Mouse (Mus musculus) kidney, postnatal 4 days (tissue): Measurements from ENCODE around the gene Pla2g1b.
A peak's percentile ranks its signal among the peaks of the same experiment; 100 is the strongest.

Experiments
- DNase-seq, 2 experiments: peaks; one replicate each; pipeline ENCODE4 v3.0.0; 2021; ENCODE audit warnings: mixed read lengths in 2 of 2

The Pla2g1b gene

GRCm38 (mm10) chr5:115465642-115466420 lies at the start of gene Pla2g1b:
Gene Pla2g1b (plus strand): TSS chr5:115466262.
- no peak for DNase-seq

GRCm38 (mm10) chr5:115428831-115429358 lies 37.2 kb upstream of the Pla2g1b start:
- DNase-seq: no peak

GRCm38 (mm10) chr5:115429359-115430186 lies 36.5 kb upstream of the Pla2g1b start, which contains the start of gene Msi1:
Gene Msi1 (plus strand): TSS chr5:115429599.
- DNase-seq: peak; percentile 57 to 73

GRCm38 (mm10) chr5:115430187-115430960 lies 35.7 kb upstream of the Pla2g1b start:
- peak; percentile 45 to 63 for DNase-seq

GRCm38 (mm10) chr5:115431061-115431897 lies 34.8 kb upstream of the Pla2g1b start:
- DNase-seq: peak; percentile 63 to 76

- DNase-seq: no peak
These were observed 34.2 kb upstream of the Pla2g1b start for GRCm38 (mm10) chr5:115431898-115432259.

GRCm38 (mm10) chr5:115432395-115432794 lies 33.7 kb upstream of the Pla2g1b start:
- DNase-seq: no peak

GRCm38 (mm10) chr5:115433191-115433590 lies 32.9 kb upstream of the Pla2g1b start:
- DNase-seq: no peak

- no peak for DNase-seq
These were observed 31.7 kb upstream of the Pla2g1b start for GRCm38 (mm10) chr5:115434280-115434852.

GRCm38 (mm10) chr5:115434853-115435754 lies 31.0 kb upstream of the Pla2g1b start:
- DNase-seq: no peak

GRCm38 (mm10) chr5:115435755-115436379 lies 30.2 kb upstream of the Pla2g1b start:
- DNase-seq: no peak

GRCm38 (mm10) chr5:115436421-115437124 lies 29.5 kb upstream of the Pla2g1b start:
- peak; percentile 74 to 85 for DNase-seq

- no peak for DNase-seq
These were observed 28.7 kb upstream of the Pla2g1b start for GRCm38 (mm10) chr5:115437242-115437944.

GRCm38 (mm10) chr5:115437945-115438315 lies 28.1 kb upstream of the Pla2g1b start:
- DNase-seq: no peak

- no peak for DNase-seq
These were observed 27.4 kb upstream of the Pla2g1b start for GRCm38 (mm10) chr5:115438667-115439066.

- DNase-seq: peak; percentile 83 to 86
These were observed 24.7 kb upstream of the Pla2g1b start for GRCm38 (mm10) chr5:115441205-115441849.

GRCm38 (mm10) chr5:115442663-115443062 lies 23.4 kb upstream of the Pla2g1b start:
- peak in 1 of 2 experiments; percentile 37 for DNase-seq

- no peak for DNase-seq
These were observed 21.9 kb upstream of the Pla2g1b start for GRCm38 (mm10) chr5:115444130-115444529.
